Mouse (Mus musculus): ENCODE measurements around the gene Rspo4. TPM values are rescaled to one million over a fixed set of nuclear protein-coding genes. Genes with fewer than 3 reads are reported as not detected.

Rspo4 gene
- 0.18 and 0.37 TPM in 2 replicates for total RNA-seq (2012; rRNA removed)

- no peak within 1 kb of the TSS for H3K27ac ChIP-seq (ENCODE audit: insufficient read depth, low read depth, low read length, poor library complexity, severe bottlenecking)
- no peak for DNase-seq (ENCODE audit: low read depth, low spot score)
- in situ Hi-C loops (cut with MboI; ENCODE audit: low sequenced_read_pairs in 2 of 2, unreplicated experiment in 2 of 2): no loop called here
Measured at GRCm38 (mm10) chr2:151842648-151843226, at the start of gene Rspo4. TSS of gene Rspo4 (plus strand) at chr2:151842927.

GRCm38 (mm10) chr2:151815586-151815985, 27.1 kb upstream of the Rspo4 start:
- Histone ChIP-seq H3K4me3 (ENCODE audit: insufficient read depth in 1 of 2, low read depth in 1 of 2, low read length in 2 of 2, poor library complexity in 1 of 2, severe bottlenecking in 1 of 2) (no peak overlapping the region), H3K9ac (ENCODE audit: insufficient read depth, low read depth, low read length, poor library complexity, severe bottlenecking) (no peak overlapping the region), H3K27ac (ENCODE audit: insufficient read depth, low read depth, low read length, poor library complexity, severe bottlenecking) (no peak overlapping the region), H3K9me3 (ENCODE audit: control insufficient read depth, insufficient read depth, low read depth, low read length) (no peaks in the 10 kb centered on the region), H3K4me1 (ENCODE audit: control insufficient read depth in 2 of 2, insufficient read depth in 2 of 2, low read length in 2 of 2, poor library complexity in 1 of 2) (no peaks in the 10 kb centered on the region), H3K36me3 (ENCODE audit: control insufficient read depth, insufficient read depth, low read length, poor library complexity, severe bottlenecking) (no peaks in the 10 kb centered on the region)
- in situ Hi-C loops (cut with MboI; ENCODE audit: low sequenced_read_pairs in 2 of 2, unreplicated experiment in 2 of 2): no loop called here
- TF ChIP-seq ZC3H11A (IDR thresholded peaks at IDR 0.05; ENCODE audit: borderline replicate concordance, low read depth, low read length) (no peak), ZNF384 (IDR thresholded peaks at IDR 0.05; ENCODE audit: low read depth, low read length) (no peak), MAFK (IDR thresholded peaks at IDR 0.05; ENCODE audit: insufficient read depth, low read depth, low read length) (no peak), CHD2 (IDR thresholded peaks at IDR 0.05; ENCODE audit: low read depth, low read length) (no peak), HCFC1 (IDR thresholded peaks at IDR 0.05; ENCODE audit: borderline replicate concordance, insufficient read depth, low read length) (no peak)
- no peak for DNase-seq (ENCODE audit: low read depth, low spot score)

More at GRCm38 (mm10) chr2:151842648-151843226, at the start of gene Rspo4:
- peaks cover 0 to 3% of the 10 kb centered on the region in 2 experiments; a peak in 1 of 4 replicates for H3K4me1 ChIP-seq (ENCODE audit: control insufficient read depth in 2 of 2, insufficient read depth in 2 of 2, low read length in 2 of 2, poor library complexity in 1 of 2)
- no peaks in the 10 kb centered on the region for H3K9me3 ChIP-seq (ENCODE audit: control insufficient read depth, insufficient read depth, low read depth, low read length)
- peak within 1 kb of the TSS; percentile 66 for H3K9ac ChIP-seq (ENCODE audit: insufficient read depth, low read depth, low read length, poor library complexity, severe bottlenecking)
- TF ChIP-seq ZC3H11A (IDR thresholded peaks at IDR 0.05; ENCODE audit: borderline replicate concordance, low read depth, low read length): no peak
- TF ChIP-seq ZNF384 (IDR thresholded peaks at IDR 0.05; ENCODE audit: low read depth, low read length): no peak
- TF ChIP-seq MAFK (IDR thresholded peaks at IDR 0.05; ENCODE audit: insufficient read depth, low read depth, low read length): no peak
- TF ChIP-seq CHD2 (IDR thresholded peaks at IDR 0.05; ENCODE audit: low read depth, low read length): no peak
- TF ChIP-seq HCFC1 (IDR thresholded peaks at IDR 0.05; ENCODE audit: borderline replicate concordance, insufficient read depth, low read length): no peak
- H3K4me3 ChIP-seq (ENCODE audit: insufficient read depth in 1 of 2, low read depth in 1 of 2, low read length in 2 of 2, poor library complexity in 1 of 2, severe bottlenecking in 1 of 2): peak within 1 kb of the TSS; percentile 49 to 77
- H3K36me3 ChIP-seq (ENCODE audit: control insufficient read depth, insufficient read depth, low read length, poor library complexity, severe bottlenecking): no peaks in the 10 kb centered on the region

GRCm38 (mm10) chr2:151862257-151862810, 19.6 kb downstream of the Rspo4 start:
- Histone ChIP-seq H3K9me3 (ENCODE audit: control insufficient read depth, insufficient read depth, low read depth, low read length) (no peaks in the 10 kb centered on the region), H3K27ac (ENCODE audit: insufficient read depth, low read depth, low read length, poor library complexity, severe bottlenecking) (no peak overlapping the region), H3K9ac (ENCODE audit: insufficient read depth, low read depth, low read length, poor library complexity, severe bottlenecking) (no peak overlapping the region), H3K4me3 (ENCODE audit: insufficient read depth in 1 of 2, low read depth in 1 of 2, low read length in 2 of 2, poor library complexity in 1 of 2, severe bottlenecking in 1 of 2) (no peak overlapping the region), H3K4me1 (ENCODE audit: control insufficient read depth in 2 of 2, insufficient read depth in 2 of 2, low read length in 2 of 2, poor library complexity in 1 of 2) (no peaks in the 10 kb centered on the region), H3K36me3 (ENCODE audit: control insufficient read depth, insufficient read depth, low read length, poor library complexity, severe bottlenecking) (no peaks in the 10 kb centered on the region)
- in situ Hi-C loops (cut with MboI; ENCODE audit: low sequenced_read_pairs in 2 of 2, unreplicated experiment in 2 of 2): no loop called here
- no peak for DNase-seq (ENCODE audit: low read depth, low spot score)
- TF ChIP-seq MAFK (IDR thresholded peaks at IDR 0.05; ENCODE audit: insufficient read depth, low read depth, low read length) (no peak), CHD2 (IDR thresholded peaks at IDR 0.05; ENCODE audit: low read depth, low read length) (no peak)

GRCm38 (mm10) chr2:151864941-151865340, 22.2 kb downstream of the Rspo4 start:
- H3K36me3 ChIP-seq (ENCODE audit: control insufficient read depth, insufficient read depth, low read length, poor library complexity, severe bottlenecking): no peaks in the 10 kb centered on the region
- no peak overlapping the region for H3K27ac ChIP-seq (ENCODE audit: insufficient read depth, low read depth, low read length, poor library complexity, severe bottlenecking)
- no peak overlapping the region for H3K9ac ChIP-seq (ENCODE audit: insufficient read depth, low read depth, low read length, poor library complexity, severe bottlenecking)
- no peaks in the 10 kb centered on the region for H3K4me1 ChIP-seq (ENCODE audit: control insufficient read depth in 2 of 2, insufficient read depth in 2 of 2, low read length in 2 of 2, poor library complexity in 1 of 2)
- H3K9me3 ChIP-seq (ENCODE audit: control insufficient read depth, insufficient read depth, low read depth, low read length): no peaks in the 10 kb centered on the region
- in situ Hi-C loops (cut with MboI; ENCODE audit: low sequenced_read_pairs in 2 of 2, unreplicated experiment in 2 of 2): no loop called here
- H3K4me3 ChIP-seq (ENCODE audit: insufficient read depth in 1 of 2, low read depth in 1 of 2, low read length in 2 of 2, poor library complexity in 1 of 2, severe bottlenecking in 1 of 2): no peak overlapping the region
- TF ChIP-seq ZNF384 (IDR thresholded peaks at IDR 0.05; ENCODE audit: low read depth, low read length) (no peak), CHD2 (IDR thresholded peaks at IDR 0.05; ENCODE audit: low read depth, low read length) (no peak), ZC3H11A (IDR thresholded peaks at IDR 0.05; ENCODE audit: borderline replicate concordance, low read depth, low read length) (no peak), MAFK (IDR thresholded peaks at IDR 0.05; ENCODE audit: insufficient read depth, low read depth, low read length) (no peak)
- no peak for DNase-seq (ENCODE audit: low read depth, low spot score)
